Mouse (Mus musculus): ENCODE results near the gene Cftr. TPM values are rescaled to one million over a fixed set of nuclear protein-coding genes. Genes with fewer than 3 reads are reported as not detected.

Gene Cftr
- polyA plus RNA-seq, 1 experiment from 2014 or later: 1.0 TPM

- no peak overlapping the region for H3K4me3 ChIP-seq
- no peak overlapping the region for H3K4me2 ChIP-seq
- H3K4me1 ChIP-seq (replicated peaks): no peaks in the 10 kb centered on the region
- no peaks in the 10 kb centered on the region for H3K36me3 ChIP-seq
- no peak for ATAC-seq (ENCODE audit: low FRiP score, low read depth)
- no peaks in the 10 kb centered on the region for H3K27me3 ChIP-seq
- no peak overlapping the region for H3K27ac ChIP-seq (replicated peaks)
- H3K9ac ChIP-seq: no peak overlapping the region
- 83% methylated on average over 3 of the region's 3 CpGs for WGBS
- no peaks in the 10 kb centered on the region for H3K9me3 ChIP-seq
Measured at GRCm38 (mm10) chr6:18335393-18335792, 164.9 kb downstream of the Cftr start.

- no peak for ATAC-seq (ENCODE audit: low FRiP score, low read depth)
- Histone ChIP-seq H3K27me3 (no peaks in the 10 kb centered on the region), H3K4me2 (no peak overlapping the region), H3K9me3 (no peaks in the 10 kb centered on the region), H3K36me3 (no peaks in the 10 kb centered on the region), H3K4me3 (no peak overlapping the region), H3K27ac (replicated peaks) (no peak overlapping the region), H3K9ac (no peak overlapping the region), H3K4me1 (replicated peaks) (no peaks in the 10 kb centered on the region)
Measured at GRCm38 (mm10) chr6:18338307-18338706, 167.8 kb downstream of the Cftr start.

DNA sequence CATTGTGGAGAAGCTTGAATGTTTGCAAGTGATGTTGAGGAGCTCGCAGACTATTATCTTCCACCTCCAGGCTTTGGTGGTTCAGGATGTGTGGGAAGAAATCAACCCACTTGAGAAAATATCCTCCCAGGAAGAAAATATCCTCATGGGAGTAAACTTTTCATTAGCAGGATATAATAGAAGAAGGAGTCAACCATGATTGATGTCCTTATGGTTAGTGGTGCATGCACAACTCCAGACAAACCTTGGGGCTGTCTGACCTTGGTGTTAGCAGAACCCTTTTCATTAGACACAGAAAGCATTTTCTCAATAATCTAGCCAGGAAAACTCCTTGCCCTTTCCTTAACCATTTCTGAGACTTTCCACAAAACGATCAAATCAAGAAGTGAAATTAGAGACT, 173.8 kb downstream of the Cftr start:
- no peak overlapping the region for H3K9ac ChIP-seq
- H3K27ac ChIP-seq (replicated peaks): no peak overlapping the region
- no peaks in the 10 kb centered on the region for H3K36me3 ChIP-seq
- no peaks in the 10 kb centered on the region for H3K27me3 ChIP-seq
- H3K4me2 ChIP-seq: no peak overlapping the region
- H3K4me1 ChIP-seq (replicated peaks): no peaks in the 10 kb centered on the region
- WGBS: 87% methylated on average over 2 of the region's 2 CpGs
- H3K9me3 ChIP-seq: no peaks in the 10 kb centered on the region
- no peak for ATAC-seq (ENCODE audit: low FRiP score, low read depth)
- no peak overlapping the region for H3K4me3 ChIP-seq

- H3K9me3 ChIP-seq: no peaks in the 10 kb centered on the region
- no peaks in the 10 kb centered on the region for H3K27me3 ChIP-seq
- no peak overlapping the region for H3K4me3 ChIP-seq
- H3K36me3 ChIP-seq: no peaks in the 10 kb centered on the region
- WGBS: 82% methylated on average over 3 of the region's 3 CpGs
- no peak overlapping the region for H3K9ac ChIP-seq
- no peak overlapping the region for H3K4me2 ChIP-seq
- ATAC-seq (ENCODE audit: low FRiP score, low read depth): no peak
- no peaks in the 10 kb centered on the region for H3K4me1 ChIP-seq (replicated peaks)
- H3K27ac ChIP-seq (replicated peaks): no peak overlapping the region
Measured at GRCm38 (mm10) chr6:18349153-18349858, 178.8 kb downstream of the Cftr start.

GRCm38 (mm10) chr6:18360154-18360553, 189.7 kb downstream of the Cftr start:
- Histone ChIP-seq H3K4me3 (no peak overlapping the region), H3K9ac (no peak overlapping the region), H3K4me2 (no peak overlapping the region), H3K36me3 (no peaks in the 10 kb centered on the region), H3K4me1 (replicated peaks) (no peaks in the 10 kb centered on the region), H3K27ac (replicated peaks) (no peak overlapping the region), H3K27me3 (no peaks in the 10 kb centered on the region), H3K9me3 (no peaks in the 10 kb centered on the region)
- 76% methylated on average over 1 of the region's 1 CpGs for WGBS
- ATAC-seq (ENCODE audit: low FRiP score, low read depth): no peak

DNA sequence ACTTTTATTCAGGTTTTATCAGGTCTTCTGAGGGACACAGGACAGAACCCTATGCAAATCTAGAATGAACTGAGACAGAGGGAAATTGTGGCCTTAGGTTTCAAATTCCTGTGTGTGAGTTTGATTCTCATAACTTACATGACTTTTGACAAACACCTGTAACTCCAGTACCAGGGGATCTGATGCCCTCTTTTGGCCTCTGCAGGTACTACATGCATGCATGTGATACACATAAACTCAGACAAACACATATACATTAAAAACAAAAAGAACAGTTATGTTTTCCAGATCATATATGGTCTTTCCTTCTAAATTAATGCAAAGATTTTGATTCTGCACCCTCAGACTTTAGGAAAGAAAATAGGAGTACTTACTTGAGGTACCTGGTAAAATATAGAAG, 190.5 kb downstream of the Cftr start:
- H3K27ac ChIP-seq (replicated peaks): no peak overlapping the region
- H3K27me3 ChIP-seq: no peaks in the 10 kb centered on the region
- H3K4me1 ChIP-seq (replicated peaks): no peaks in the 10 kb centered on the region
- no peak overlapping the region for H3K4me3 ChIP-seq
- no peaks in the 10 kb centered on the region for H3K9me3 ChIP-seq
- H3K4me2 ChIP-seq: no peak overlapping the region
- no peak for ATAC-seq (ENCODE audit: low FRiP score, low read depth)
- H3K36me3 ChIP-seq: no peaks in the 10 kb centered on the region
- no peak overlapping the region for H3K9ac ChIP-seq

GRCm38 (mm10) chr6:18362232-18362631, 191.7 kb downstream of the Cftr start:
- Histone ChIP-seq H3K4me3 (no peak overlapping the region), H3K4me1 (replicated peaks) (no peaks in the 10 kb centered on the region), H3K36me3 (peaks cover 2% of the 10 kb centered on the region; the same call in 1 of the 2 replicates), H3K27me3 (no peaks in the 10 kb centered on the region), H3K27ac (replicated peaks) (no peak overlapping the region), H3K9me3 (no peaks in the 10 kb centered on the region), H3K9ac (no peak overlapping the region), H3K4me2 (no peak overlapping the region)
- ATAC-seq (ENCODE audit: low FRiP score, low read depth): no peak
- WGBS: 86% methylated on average over 5 of the region's 5 CpGs

- Histone ChIP-seq H3K9ac (no peak overlapping the region), H3K36me3 (peaks cover 13% of the 10 kb centered on the region), H3K9me3 (no peaks in the 10 kb centered on the region), H3K4me1 (replicated peaks) (no peaks in the 10 kb centered on the region), H3K27me3 (no peaks in the 10 kb centered on the region), H3K4me3 (no peak overlapping the region), H3K4me2 (no peak overlapping the region), H3K27ac (replicated peaks) (no peak overlapping the region)
- 60% methylated on average over 3 of the region's 3 CpGs for WGBS
- no peak for ATAC-seq (ENCODE audit: low FRiP score, low read depth)
Measured at GRCm38 (mm10) chr6:18369054-18369453, 198.6 kb downstream of the Cftr start.

DNA sequence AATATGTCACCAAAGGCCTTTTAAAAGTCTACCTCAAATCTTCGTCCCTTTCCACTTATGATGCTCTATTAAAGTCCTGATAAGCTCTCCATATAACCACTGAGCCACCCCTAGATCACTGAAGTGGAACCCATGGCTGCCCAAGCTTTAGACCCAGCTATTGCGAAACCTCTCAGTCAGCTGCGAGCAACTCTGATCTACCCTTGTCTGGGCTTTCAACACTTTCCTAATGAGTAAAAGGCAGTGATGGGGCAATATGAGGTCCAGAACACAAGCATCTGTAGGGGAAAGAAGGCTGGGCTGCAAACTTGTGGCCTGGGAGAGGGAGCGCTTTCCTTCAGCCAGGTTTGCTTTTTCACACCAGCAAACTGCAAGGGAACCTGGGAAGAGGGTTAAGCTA, 199.2 kb downstream of the Cftr start:
- ATAC-seq (ENCODE audit: low FRiP score, low read depth): no peak

More for the DNA sequence above, 199.2 kb downstream of the Cftr start:
- H3K9ac ChIP-seq: no peak overlapping the region
- H3K9me3 ChIP-seq: no peaks in the 10 kb centered on the region
- no peak overlapping the region for H3K27ac ChIP-seq (replicated peaks)
- H3K4me1 ChIP-seq (replicated peaks): no peaks in the 10 kb centered on the region
- WGBS: 94% methylated on average over 4 of the region's 4 CpGs
- peaks cover 13% of the 10 kb centered on the region for H3K36me3 ChIP-seq
- no peak overlapping the region for H3K4me2 ChIP-seq
- H3K27me3 ChIP-seq: no peaks in the 10 kb centered on the region
- no peak overlapping the region for H3K4me3 ChIP-seq

Other genes starting within 250 kb of the Cftr start
- gene Wnt2, start 140.1 kb upstream of the Cftr start, polyA plus RNA-seq (2015; fragmentation: Nextera tagmentation; extraction: Ambion mirVana): 0.34 TPM in 1 of 2 replicates, not detected in the other
- not detected in 2 replicates for gene Asz1, start 61.6 kb upstream of the Cftr start, polyA plus RNA-seq (2015; fragmentation: Nextera tagmentation; extraction: Ambion mirVana)